Mouse (Mus musculus) heart, adult 18-20 months (tissue): ENCODE measurements at regions not wholly inside any gene's neighbourhood (a gene's known extent, or its start where the extent isn't known, plus 50 kb on each side); places are given as distances from the start of the nearest gene placed in this dataset.
"Not testable (repeated sequence)": the region's sequence is repeated elsewhere in the genome, so short reads cannot be mapped to it uniquely, and the experiment has no call there.

Source experiments
- DNase-seq, 2 experiments: peaks; one replicate each; pipeline ENCODE4 v3.0.0; 2021 to 2022; ENCODE audit warnings: mixed read lengths in 1 of 2

- no peak for DNase-seq
Measured at GRCm38 (mm10) chr14:15872013-15872412, 377.1 kb upstream of the Ngly1 start.

- no peak for DNase-seq
Measured at GRCm38 (mm10) chr14:15880146-15880545, 368.9 kb upstream of the Ngly1 start.

- peak; percentile 27 to 62 for DNase-seq
Measured at GRCm38 (mm10) chr14:15881284-15881683, 367.8 kb upstream of the Ngly1 start.

DNA sequence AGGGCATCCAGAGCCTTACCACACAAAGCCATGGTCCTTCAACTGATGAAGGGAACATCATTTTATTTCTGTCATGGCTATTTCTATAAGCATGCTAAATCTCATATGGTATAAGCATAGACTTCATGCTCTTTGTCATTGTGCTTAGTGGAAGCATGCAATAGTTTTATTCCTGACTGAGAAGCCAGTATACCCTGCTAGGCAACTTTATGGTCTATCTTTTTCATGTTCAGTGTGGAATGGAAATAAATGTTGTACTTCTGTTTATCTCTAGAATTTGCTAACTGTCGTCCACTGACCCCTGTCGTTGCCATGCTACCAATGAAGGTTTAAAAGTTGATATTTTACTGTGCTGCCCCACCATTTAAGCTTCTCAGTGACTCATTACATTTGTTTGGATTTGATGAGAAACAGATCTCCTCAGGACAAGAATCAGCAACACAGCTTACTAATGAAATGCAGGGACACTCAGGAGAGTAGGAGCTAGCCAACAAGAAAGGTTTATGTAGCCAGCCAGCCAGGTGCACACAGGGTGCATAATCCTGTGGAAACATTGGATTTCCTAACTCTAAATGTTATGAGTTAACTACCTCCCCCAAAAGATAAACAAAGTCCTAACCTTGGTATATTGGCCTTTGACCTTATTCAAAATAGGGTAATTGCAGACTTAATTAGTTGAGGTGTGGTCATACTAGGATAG lies 364.3 kb upstream of the Ngly1 start:
- no peak for DNase-seq

DNA sequence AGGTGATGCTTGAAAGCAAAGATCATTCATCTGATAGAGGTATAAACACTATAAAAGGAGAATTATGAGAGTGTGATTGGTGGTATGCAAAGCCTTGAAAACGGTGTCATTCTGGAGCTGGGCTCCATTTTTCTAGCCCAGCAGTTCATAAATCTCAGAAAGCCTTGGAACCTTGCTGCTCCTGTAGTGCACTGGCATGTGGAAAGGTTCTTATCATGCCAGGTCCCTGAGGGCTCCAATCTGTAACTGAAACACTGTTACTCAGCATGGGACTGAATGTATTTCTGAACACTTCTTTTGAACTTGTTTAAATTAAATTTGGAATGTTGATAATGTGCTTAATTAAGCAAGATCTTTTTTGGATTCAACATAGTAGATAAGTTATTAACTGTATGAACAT lies 352.0 kb upstream of the Ngly1 start:
- no peak for DNase-seq

GRCm38 (mm10) chr14:15906429-15906828 lies 342.7 kb upstream of the Ngly1 start:
- DNase-seq: not testable (repeated sequence)

GRCm38 (mm10) chr14:15913206-15913605 lies 335.9 kb upstream of the Ngly1 start:
- not testable (repeated sequence) for DNase-seq

DNA sequence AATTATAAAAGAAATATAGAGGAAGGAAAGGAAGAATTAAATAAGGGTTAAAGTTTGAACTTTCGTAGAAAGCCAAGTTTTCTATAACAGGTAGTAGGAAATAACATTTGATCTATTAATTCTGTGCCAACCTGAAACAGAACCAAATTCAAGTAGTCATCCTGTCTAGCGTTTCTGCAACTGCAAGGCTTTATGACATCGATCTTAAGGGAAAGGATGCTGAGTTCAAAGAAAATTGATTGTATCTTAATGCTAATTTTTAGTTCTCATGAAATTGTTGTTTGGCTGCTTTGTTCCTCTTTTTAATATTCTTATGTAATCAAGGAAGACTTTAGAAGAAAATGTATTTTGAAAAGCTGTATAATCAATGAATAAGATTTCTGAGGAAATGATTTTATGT lies 334.9 kb upstream of the Ngly1 start:
- DNase-seq: no peak

- DNase-seq: not testable (repeated sequence)
Measured at GRCm38 (mm10) chr14:15924676-15925075, 324.4 kb upstream of the Ngly1 start.

GRCm38 (mm10) chr14:15934729-15935128 lies 314.4 kb upstream of the Ngly1 start:
- DNase-seq: no peak

DNA sequence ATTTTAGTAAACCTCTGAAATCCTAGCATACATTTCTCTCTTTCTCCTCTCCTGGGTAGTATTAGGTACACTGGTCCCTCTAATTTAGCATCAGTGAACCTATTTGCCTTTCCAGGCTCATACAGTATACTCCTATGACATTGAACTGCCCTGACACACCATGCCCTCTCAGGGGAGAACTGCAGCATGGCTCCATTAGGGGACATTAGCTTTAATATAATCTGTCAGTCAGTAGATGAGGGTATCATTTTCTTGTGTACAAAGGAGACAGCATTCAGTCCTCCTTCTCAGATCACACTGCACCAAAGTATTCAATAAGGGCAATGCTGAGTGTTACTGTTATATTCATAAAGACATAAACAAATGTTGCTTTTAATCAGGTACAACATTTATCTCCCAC lies 278.8 kb upstream of the Ngly1 start:
- no peak for DNase-seq

- no peak for DNase-seq
Measured at GRCm38 (mm10) chr14:15970767-15971166, 278.3 kb upstream of the Ngly1 start.

- DNase-seq: no peak
Measured at GRCm38 (mm10) chr14:15971306-15971705, 277.8 kb upstream of the Ngly1 start.

GRCm38 (mm10) chr14:15977366-15977765 lies 271.7 kb upstream of the Ngly1 start:
- no peak for DNase-seq

- no peak for DNase-seq
Measured at GRCm38 (mm10) chr14:15978329-15978728, 270.8 kb upstream of the Ngly1 start.

DNA sequence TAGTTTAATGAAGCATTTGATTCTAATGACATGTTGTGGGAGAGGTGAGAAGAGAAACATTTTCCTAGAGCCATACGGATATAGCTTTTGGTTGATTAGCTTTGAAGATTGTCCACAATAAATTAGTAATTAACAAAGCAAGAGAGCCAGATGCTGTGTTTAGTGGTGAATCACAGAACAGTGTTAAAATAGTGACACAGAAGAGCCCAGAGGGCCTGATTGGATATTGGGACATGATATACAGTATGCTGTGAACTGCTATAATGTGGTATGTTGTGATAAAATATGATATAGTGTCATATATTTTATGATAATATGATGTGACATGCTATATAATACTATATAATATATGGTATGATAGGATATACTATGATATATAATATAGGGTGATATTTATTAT lies 243.7 kb upstream of the Ngly1 start:
- no peak for DNase-seq

GRCm38 (mm10) chr14:16006968-16007367 lies 242.1 kb upstream of the Ngly1 start:
- DNase-seq: no peak

GRCm38 (mm10) chr14:16009778-16010177 lies 239.3 kb upstream of the Ngly1 start:
- no peak for DNase-seq

DNA sequence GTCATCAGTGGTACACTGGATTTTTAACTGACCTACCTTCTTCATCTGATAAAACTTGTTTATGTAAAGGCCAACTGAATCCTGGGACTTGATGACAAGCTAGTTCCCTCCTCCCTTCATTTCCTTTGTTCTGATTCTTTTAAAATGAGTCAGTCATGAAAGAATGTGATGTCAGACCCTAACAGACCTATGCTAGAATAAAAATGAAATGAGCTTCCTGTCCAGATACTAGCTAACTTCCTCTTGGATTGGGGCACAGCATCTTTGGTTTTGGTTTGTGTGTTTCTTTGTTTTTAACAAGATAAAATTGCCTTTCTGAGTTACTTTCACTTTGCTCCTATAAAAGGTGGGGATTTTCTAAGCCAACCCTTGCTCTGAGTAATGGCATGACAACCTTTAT lies 225.2 kb upstream of the Ngly1 start:
- DNase-seq: no peak

- no peak for DNase-seq
Measured at GRCm38 (mm10) chr14:16037771-16038170, 211.3 kb upstream of the Ngly1 start.

DNA sequence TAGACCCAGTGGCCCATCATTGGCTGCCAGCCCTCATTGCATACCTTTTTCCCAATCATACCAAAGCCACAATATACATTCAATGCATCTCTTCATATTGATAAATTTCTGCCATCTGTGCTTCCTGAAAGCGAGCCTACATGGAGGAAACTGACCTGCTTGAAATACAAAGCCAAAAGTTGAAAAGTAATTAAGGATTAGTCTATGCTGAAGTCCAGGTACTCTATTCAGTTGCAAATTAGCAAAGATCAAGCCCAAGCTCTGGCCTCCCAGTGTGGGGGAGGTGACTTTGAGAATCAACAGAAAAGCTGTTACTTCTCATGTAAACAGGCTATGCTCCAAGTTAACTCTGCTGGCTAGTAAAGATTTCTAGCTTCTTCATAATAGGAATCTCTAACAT lies 210.7 kb upstream of the Ngly1 start:
- DNase-seq: no peak

DNA sequence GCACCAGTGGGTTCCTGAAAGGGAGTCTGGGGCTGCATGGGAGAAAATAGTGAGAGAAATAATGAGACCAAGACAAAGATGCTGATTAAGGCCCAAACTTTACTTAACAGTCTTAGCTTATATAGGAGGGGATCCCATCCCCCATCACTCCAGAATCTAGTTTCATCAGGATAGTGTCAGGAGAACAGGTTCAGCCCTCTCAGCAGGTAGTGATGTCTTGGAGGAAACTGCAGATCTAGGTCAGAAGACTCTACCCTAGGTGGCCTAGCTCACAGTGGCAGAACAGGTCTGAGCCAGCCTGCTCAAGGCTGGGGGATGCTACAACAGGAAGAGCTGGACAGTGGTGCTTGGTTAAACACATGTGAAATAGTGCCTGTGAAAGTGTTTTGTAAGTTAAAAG lies 204.6 kb upstream of the Ngly1 start:
- no peak for DNase-seq

DNA sequence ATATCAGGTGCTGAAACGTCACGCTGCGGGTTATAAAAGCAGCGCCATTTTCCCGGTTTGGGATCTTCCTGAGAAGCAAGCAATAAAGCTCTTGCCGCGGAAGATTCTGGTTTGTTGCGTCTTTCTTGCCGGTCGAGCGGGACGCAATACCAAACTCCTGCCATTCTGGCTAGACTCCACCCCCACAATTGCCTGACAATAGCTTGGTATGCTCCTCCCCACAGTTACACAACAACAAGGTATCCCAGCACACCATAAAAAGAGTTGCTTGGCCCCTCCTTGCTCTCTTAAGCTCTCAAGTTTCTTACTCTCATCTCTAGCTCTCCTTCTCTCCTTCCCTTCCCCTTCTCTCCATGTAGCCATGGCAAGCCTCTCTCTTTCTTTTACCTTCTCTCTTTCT lies 176.5 kb upstream of the Ngly1 start:
- DNase-seq: not testable (repeated sequence)

DNA sequence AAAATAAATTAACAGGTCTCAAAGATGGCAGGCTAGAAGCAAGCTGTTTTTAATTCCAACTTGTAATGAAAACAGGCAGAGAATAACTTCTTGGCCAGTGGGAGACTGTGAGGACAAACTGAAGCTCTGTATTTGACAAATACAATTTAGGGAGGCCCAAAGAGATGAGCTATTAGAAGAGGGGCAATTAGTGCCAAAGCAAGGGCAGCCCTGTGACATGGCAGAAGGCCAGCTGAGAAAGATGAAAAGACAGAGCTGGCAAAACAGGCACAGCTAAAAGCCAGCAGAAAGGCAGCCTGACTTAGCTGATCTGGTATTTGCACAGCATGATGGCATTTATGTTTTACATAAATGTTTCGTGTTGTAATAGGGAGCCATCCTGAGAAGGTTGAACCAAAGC lies 175.0 kb upstream of the Ngly1 start:
- no peak for DNase-seq

- no peak for DNase-seq
Measured at GRCm38 (mm10) chr14:16079096-16079495, 170.0 kb upstream of the Ngly1 start.
